Mouse (Mus musculus): ENCODE data around the gene Xpa.
"Not testable (repeated sequence)": the region's sequence is repeated elsewhere in the genome, so short reads cannot be mapped to it uniquely, and the experiment has no call there.

The Xpa gene

DNA sequence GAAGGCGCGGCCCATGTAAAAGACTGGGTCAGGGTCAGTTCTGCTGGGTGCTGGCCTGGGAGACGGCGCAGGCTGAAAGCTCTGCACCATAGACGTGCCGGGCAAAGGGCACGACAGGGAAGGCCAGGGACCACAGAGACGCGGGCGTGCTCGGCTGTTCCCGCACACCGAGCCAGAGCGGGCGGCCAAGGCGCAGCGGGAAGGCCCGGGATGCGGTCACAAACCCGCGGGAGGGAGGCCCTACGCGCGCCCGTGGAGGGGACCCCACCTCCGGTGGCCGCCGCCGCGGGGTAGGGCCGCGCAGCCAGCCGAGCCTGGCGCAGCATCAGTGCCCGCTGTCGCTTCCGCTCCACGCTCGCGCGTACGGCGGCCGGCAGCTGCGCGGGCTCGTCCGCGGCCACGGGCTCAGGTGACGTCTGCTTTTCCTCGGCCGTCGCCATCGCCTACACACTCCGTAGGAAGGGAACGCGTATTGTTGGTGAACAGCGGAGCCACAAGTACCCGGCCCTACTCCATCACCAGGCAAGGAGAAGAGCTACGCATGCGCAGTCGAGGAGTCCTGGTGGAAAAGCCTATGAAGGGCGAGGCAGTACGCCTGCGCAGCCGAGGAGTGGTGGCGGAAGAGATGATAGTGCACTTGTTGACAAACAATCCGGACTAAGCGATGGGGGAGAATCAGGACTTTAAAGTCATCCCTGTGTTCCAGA lies at the start of gene Xpa:
Gene Xpa, minus strand, starts transcription at position 531 of the 707 bp plus-strand sequence.
- DNase-seq (ENCODE audit: extremely low spot score, low spot score), result peak; percentile 95

GRCm38 (mm10) chr4:46235871-46236270 lies 39.8 kb upstream of the Xpa start:
- DNase-seq (ENCODE audit: extremely low spot score, low spot score), result no peak

DNA sequence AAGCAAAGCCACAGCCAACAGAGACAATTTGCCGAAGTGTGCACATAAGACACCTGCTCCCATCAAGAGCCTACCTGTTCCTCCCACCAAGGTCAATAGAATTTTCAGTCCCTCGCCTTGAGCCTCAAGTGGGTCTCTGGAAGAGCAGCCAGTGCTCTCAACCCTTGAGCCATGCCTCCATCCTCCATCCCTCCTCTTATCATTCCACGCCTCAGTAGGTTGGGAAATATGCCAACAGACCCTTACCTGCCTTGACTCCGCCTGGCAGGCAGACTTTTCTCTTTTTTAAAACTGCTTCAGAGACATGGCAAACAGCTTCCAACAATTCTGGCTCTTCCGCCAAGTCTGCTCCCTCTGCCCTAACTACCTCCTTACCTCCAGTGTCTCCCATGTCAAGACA lies 38.6 kb upstream of the Xpa start:
- DNase-seq (ENCODE audit: extremely low spot score, low spot score), result no peak

DNA sequence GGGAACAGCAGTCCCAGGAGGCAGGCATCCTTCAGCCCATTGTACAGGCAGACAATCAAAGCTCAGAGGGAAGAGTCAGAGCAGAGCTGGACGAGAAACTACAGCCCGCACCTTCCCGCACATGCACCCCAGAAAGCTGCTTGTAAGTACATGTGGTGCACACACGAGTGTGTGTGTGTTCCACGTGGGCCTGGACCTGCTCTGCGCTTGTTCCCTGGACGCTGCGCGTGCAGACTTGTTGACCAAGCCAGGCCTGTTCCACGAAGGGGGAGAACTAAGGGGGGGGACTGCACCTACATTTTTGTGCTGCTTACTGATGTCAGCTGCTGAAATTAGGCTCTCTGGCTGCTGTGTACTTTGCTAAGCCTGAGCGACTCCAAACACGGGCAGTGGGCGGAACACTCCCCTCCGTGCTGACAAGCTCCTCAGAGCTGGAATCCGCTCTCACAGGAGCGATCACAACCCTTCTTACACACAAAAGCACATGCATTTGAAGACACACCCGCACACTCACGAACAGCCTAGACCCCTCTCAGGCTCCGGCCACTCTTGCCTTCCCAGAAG lies 30.9 kb upstream of the Xpa start:
- no peak for DNase-seq (ENCODE audit: extremely low spot score, low spot score)

- no peak for DNase-seq (ENCODE audit: extremely low spot score, low spot score)
Observed at GRCm38 (mm10) chr4:46221090-46221489, 25.0 kb upstream of the Xpa start.

DNA sequence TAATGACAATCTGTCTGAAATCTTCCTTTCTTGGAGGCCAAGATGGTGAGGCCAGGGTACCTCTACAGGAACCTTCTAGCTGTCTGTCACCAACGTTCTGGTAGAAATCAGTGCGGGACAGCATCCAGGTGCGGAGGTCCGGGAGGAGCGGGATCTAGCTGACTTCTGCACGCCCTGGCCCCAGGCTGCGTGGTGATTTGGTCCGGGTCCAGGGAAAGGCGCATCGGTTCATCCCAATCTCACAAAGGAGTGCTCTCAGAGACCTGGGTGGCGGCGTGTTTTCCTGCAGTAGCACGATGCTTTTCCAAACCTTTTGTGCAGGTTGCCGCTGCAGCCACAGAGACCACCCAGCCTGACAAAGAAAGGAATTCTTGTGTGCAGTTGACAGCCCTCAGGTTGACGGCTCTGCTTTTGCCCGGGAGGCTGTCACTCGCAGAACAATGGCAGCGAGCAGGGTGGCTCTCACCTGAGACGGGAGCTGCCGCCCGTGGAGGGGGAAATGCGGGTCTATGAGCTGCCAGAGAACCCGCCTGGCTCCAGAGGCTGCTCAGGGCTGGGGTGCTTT lies 6.5 kb upstream of the Xpa start:
- DNase-seq (ENCODE audit: extremely low spot score, low spot score), result no peak

DNA sequence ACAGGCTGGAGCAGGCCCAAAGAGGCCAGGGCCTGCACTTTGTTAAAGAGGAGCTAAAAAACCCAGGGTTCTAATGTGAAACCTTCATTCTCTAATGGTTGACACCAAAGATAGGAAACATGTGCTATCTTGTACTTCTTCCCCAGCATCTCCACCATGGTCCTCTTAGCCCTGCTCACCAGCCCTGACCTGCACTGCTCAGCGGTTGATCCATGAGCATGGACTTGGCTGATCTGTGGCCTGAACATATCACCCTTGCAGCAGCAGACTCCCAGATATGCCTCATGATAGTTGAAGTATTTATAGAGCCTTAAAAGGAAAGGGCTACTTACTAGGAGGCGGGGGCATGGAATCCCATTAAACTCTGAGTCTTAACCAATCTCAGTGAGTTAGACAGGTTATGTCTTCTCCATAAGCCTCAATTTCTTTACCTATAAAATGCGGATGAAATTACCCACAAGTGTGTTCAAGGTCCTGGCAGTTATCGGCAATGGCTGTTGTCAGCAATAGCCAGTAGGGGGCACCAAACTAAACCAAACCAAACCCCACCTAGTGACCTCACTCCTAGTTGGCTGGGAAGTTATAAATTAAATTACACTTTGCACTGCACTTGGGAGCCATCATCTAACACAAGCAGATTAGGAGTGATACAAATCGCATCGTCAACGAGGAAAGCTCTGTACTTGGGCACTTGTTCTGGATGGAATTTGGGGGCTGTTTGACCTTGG lies 5.9 kb upstream of the Xpa start:
- DNase-seq (ENCODE audit: extremely low spot score, low spot score), result peak; percentile 74

DNA sequence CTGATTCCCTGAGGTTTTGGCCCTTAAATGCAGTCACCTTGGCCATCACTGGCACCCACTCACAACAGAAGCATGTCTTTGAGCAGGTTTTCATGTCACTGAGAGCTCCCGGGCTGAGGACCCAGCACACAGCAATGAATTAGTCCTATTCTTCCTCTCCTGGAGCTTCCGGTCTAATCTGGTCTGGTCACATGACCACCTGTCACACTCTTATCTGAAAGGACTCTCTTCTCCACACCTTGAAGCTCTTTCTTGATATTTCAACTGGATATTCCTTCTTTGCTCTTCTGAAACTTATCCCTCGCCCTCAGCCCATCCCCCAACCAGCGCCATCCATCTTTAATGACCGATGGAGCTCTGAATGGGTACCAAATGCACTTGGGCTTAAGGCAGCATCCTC lies 2.0 kb upstream of the Xpa start:
- DNase-seq (ENCODE audit: extremely low spot score, low spot score), result no peak

GRCm38 (mm10) chr4:46196513-46196912 lies 402 bp upstream of the Xpa start:
- no peak for DNase-seq (ENCODE audit: extremely low spot score, low spot score)

DNA sequence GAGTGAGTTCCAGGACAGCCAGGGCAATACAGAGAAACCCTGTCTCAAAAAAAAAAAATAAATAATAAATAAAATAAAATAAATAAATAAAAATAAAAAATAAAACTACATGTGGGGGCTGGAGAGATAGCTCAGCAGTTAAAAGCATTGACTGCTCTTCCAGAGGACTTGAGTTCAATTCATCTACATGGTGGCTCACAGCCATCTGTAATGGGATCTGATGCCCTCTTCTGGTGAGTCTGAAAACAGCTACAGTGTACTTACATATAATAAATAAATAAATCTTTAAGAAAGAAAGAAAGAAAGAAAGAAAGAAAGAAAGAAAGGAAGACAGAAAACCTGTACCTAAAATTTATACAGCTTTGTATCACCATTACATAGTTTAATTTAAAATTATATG lies 4.1 kb downstream of the Xpa start:
- DNase-seq (ENCODE audit: extremely low spot score, low spot score), result not testable (repeated sequence)

DNA sequence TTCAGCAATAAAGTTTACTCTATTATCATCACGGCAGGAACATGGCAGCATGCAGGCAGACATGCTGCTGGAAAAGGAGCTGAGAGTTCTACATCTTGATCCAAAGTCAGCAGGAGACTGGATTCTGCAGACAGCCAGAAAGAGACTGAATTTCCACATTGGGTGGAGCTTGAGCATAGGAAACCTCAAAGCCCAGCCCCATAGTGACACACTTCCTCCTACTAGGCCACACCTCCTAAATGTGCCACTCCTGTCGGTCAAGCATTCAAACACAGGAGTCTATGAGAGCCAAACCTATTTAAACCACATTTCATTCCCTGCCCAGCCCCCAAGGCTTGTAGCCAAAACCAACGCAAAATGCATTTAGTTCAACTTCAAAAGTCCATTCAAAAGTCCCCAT lies 9.6 kb downstream of the Xpa start:
- no peak for DNase-seq (ENCODE audit: extremely low spot score, low spot score)

- no peak for DNase-seq (ENCODE audit: extremely low spot score, low spot score)
Observed at GRCm38 (mm10) chr4:46185890-46186289, 10.2 kb downstream of the Xpa start.

GRCm38 (mm10) chr4:46185423-46185822 lies 10.7 kb downstream of the Xpa start:
- no peak for DNase-seq (ENCODE audit: extremely low spot score, low spot score)

DNA sequence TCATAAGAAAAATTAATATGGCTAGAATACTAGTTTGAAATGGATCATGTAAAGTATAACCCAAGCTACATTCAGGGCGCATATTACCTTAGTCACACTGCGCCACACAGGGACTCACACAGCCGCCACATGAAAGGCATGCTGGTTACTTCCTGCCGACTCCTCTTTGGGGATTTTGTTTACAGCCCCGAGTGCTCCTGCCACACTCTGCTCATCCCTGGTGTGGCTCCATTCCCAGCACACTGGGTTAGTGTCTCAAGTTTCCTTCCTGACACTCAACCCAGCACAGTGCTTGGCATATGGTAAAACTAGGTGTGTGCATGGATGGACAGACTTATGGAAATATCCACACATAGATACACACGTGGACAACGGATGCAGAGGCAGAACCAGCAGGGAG lies 13.9 kb downstream of the Xpa start:
- no peak for DNase-seq (ENCODE audit: extremely low spot score, low spot score)

DNA sequence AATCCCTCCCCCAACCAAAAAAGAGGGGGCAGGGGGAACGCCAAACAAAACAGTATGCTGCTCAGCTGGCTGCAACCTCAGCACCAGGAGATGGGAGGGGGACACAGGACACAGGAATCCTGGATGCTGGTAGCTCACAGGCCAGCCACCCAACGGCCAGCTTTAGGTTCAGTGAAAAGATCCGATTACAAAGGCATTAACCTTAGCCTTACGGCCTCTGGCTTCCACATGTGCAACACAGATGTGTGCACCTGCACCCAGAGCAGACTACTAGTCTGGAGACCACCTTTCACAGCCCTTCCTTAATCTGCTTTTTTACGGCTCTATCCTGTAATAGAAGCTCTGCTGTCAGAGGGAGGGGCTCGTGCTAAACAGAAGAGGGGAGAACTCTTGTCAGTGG lies 14.9 kb downstream of the Xpa start:
- DNase-seq (ENCODE audit: extremely low spot score, low spot score), result peak; percentile 30

- DNase-seq (ENCODE audit: extremely low spot score, low spot score), result no peak
Observed at GRCm38 (mm10) chr4:46177496-46177895, 18.6 kb downstream of the Xpa start.

DNA sequence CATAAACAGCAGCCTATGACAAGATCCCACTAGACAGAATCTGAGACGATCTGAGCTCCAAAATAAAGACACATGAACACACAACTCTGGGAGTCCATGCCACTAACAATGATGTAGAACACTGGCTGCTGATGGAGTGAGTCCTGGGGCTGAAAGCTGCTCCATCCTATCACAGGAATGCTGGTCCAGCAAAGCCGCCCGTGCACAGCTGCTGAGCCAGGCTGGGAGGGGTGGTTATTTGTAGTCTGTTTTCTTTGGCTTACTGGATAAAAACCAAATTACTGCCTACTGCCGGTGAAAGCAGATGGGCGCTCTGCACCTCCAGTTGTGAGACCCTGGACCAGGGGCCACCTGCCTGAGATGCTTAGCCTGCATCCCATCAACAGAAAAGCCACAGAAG lies 19.1 kb downstream of the Xpa start:
- DNase-seq (ENCODE audit: extremely low spot score, low spot score), result no peak

GRCm38 (mm10) chr4:46176313-46176712 lies 19.8 kb downstream of the Xpa start:
- no peak for DNase-seq (ENCODE audit: extremely low spot score, low spot score)

DNA sequence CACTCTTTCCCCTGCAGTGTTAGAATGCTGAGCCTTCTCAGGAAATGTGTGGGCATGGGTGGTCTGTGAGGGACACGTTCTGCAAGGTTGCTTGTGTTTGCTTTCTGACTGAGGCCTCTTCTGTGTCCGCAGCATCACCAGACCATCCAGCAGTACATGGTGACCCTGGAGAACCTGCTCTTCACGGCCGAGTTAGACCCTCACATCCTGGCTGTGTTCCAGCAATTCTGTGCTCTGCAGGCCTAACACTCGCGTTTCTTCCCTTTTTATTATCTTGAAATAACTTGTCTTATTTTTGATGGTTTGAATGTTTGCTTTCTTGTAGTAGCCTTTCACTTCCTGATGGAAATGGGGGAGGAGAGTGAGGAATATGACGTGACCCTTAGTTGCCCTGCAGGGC lies 24.4 kb downstream of the Xpa start:
- DNase-seq (ENCODE audit: extremely low spot score, low spot score), result no peak

DNA sequence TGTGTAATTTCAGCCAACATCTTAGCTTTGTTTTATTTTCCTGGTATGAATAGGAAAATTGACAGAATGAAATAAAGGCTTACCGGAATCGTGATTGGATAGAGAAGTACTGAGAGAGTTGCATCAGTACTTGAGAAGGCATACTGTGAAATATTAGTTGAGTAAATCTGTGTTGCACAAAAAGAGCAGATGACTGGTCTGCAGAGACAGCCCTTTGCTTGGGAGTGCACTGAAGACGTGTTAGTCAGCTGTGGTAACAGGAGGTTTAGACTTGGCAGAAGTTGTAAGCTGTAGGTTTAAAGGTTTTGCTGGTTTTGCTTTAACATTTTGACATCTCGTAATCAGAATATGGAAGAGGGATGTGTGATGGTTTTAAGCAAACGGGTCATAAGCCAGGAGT lies 30.3 kb downstream of the Xpa start:
- DNase-seq (ENCODE audit: extremely low spot score, low spot score), result no peak

DNA sequence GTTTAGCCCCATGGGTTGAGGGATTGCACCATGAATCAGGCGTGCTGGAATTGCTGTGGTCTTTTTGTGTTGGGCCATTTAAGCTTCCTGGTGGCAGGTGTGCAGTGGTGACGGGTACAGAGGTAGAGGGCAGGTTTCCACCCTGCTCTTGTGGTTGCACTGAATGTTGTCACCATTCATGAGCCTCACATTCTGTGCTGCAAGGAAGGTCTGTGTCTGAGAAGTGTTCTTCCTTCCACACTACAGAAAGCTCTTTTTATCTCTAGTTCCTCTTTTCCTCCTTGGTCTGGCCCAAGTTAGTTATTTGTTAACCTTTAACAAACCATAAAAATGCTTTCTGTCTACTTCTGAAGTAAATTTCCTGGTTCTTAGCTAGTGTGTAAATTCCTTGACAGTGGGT lies 32.1 kb downstream of the Xpa start:
- DNase-seq (ENCODE audit: extremely low spot score, low spot score), result no peak

DNA sequence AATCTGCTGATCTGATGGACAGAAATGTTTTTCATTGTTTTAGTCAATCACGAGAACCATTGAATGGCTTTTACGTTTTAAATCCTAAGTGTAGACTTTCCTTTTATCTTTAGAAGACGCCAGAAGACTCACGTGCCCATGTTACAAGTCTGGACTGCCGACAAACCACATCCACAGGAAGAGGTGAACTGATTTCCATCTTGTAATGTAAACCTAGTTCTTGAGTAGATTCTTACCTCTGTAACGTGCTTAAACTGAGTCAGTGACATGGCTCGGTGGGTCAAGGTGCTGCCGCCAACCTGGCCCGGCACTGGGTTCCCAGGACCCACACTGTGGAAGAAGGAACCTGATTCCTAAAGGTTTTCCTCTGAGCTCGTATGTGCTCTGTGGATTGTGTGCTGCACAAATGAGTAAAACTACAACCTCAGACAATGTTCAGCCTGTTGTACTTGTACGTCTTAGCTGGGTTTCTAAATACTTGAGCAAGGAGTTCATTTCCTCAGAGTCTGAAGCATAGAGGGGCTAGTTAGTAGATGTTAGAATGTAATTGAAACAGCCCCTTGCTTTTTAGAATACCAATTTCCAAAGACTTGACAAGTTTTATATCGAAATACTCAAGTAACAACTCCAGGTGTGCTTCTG lies 44.1 kb downstream of the Xpa start:
- DNase-seq (ENCODE audit: extremely low spot score, low spot score), result no peak

Measured in neural tube, embryonic 10.5 days (tissue).